Mouse (Mus musculus) bone marrow, adult 2 months (tissue): ENCODE results near the gene Megf11. TPM values are rescaled to one million over a fixed set of nuclear protein-coding genes. Genes with fewer than 3 reads are reported as not detected.

ENCODE experiments used
- H3K27ac ChIP-seq: fragments of 200-500 bp; 2 replicates; pipeline ENCODE4 v1.5.1; 2012; ENCODE audit warnings: low read depth, mild to moderate bottlenecking, control low read depth, inconsistent platforms, low read length; ENCODE audit not compliant: control insufficient read depth, poor library complexity, insufficient read depth
- H3K4me1 ChIP-seq: fragments of 200-500 bp; 2 replicates; pipeline ENCODE4 v1.6.1; 2011; ENCODE audit warnings: low read length; ENCODE audit not compliant: control insufficient read depth, insufficient read depth
- H3K4me3 ChIP-seq: fragments of 200-500 bp; replicated peaks from 2 replicates; pipeline ENCODE3; 2011; ENCODE audit warnings: mild to moderate bottlenecking, low read depth, low read length, control low read depth; ENCODE audit not compliant: control insufficient read depth
- CTCF ChIP-seq: fragments of 200-500 bp; IDR thresholded peaks from 2 replicates; pipeline ENCODE4 v1.5.1; 2011; ENCODE audit warnings: low read length, control low read depth; ENCODE audit not compliant: control insufficient read depth, insufficient read depth
- POLR2A ChIP-seq: fragments of 200-500 bp; IDR thresholded peaks from 2 replicates; pipeline ENCODE4 v1.6.1; 2011; ENCODE audit warnings: low read depth, mild to moderate bottlenecking, control low read depth, low read length, borderline replicate concordance; ENCODE audit not compliant: control insufficient read depth
- WGBS: fragments of 180-500 bp; shearing (Covaris S2); methylation state at CpG from one replicate; pipeline ENCODE4 v1.1.7; 2018; 5-methylcytosine and 5-hydroxymethylcytosine counted together
- polyA plus RNA-seq: library from polyadenylated mRNA; stranded (reverse); fragments of >200 nt; gene quantifications from 2 replicates; pipeline ENCODE4 v1.2.4, GENCODE M21; 2011; ENCODE audit warnings: low replicate concordance; ENCODE audit not compliant: missing spikeins, insufficient read depth, insufficient read length

Gene Megf11
- polyA plus RNA-seq, 1 experiment, result not detected

DNA sequence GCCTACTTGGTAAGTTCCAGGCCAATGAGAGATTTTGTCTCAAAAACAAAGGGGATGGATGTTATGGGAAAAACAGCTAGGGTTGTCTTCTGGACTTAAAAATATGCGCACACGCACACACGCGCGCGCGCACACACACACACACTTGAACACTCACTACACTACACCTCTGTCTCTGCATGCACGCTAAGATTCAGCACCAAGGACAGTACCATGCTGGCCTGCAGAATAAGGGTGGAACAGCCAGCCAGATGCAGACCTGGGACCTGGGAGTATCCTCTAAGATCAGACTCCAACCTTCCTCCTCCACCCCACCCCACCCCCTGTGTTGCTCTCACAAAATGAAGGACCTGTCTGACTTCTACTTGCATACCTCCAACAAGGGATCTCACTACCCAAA is 239.1 kb downstream of the Megf11 start:
- Histone ChIP-seq H3K4me3 (no peak overlapping the region), H3K27ac (no peak overlapping the region), H3K4me1 (no peaks in the 10 kb centered on the region)
- WGBS, result 74% methylated on average over 8 of the region's 8 CpGs
- TF ChIP-seq POLR2A, result no peak
- TF ChIP-seq CTCF, result no peak

DNA sequence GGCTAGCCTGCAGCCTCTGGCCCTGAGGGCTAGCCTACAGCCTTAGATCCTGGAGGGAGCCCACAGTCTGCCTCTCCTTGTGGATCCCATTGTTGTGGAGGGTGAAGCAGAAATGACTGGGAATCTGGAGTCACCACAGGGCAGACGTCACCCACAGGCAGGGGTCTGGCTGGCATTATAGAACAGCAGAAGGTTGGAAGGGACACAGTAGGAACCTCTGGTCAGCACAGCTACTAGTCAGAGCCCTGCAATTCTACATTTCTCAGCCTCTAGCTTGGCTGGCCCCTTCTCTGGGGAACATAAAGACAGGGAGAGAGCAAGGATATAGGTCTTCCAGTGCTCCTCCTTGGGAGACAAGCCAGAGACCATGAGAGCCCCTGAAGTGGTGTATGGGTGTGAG is 244.4 kb downstream of the Megf11 start:
- WGBS, result 58% methylated on average over 1 of the region's 1 CpGs
- TF ChIP-seq POLR2A, result no peak
- no peak for TF ChIP-seq CTCF
- H3K27ac ChIP-seq, result no peak overlapping the region
- no peaks in the 10 kb centered on the region for H3K4me1 ChIP-seq
- no peak overlapping the region for H3K4me3 ChIP-seq

DNA sequence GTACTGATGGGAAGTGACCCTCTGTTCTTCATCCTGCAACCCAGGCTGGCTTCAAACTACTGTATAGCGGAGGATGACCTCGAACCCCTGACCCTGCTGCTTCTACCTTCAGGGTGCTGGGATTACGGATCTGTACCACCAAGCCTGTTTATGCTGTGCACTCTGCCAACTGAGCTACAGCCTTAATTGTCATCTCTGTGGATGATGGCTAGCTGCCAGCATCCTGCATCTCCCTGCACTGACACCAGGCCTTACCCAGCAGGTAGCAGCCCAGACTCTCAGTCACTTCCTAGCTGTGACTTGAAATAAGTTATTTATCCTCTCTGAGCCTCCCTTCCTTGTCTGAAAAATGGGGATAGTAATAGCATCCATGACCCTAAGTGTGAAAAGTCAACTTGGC is 247.7 kb downstream of the Megf11 start:
- 75% methylated on average over 3 of the region's 3 CpGs for WGBS
- TF ChIP-seq POLR2A (no peak), CTCF (no peak)

DNA sequence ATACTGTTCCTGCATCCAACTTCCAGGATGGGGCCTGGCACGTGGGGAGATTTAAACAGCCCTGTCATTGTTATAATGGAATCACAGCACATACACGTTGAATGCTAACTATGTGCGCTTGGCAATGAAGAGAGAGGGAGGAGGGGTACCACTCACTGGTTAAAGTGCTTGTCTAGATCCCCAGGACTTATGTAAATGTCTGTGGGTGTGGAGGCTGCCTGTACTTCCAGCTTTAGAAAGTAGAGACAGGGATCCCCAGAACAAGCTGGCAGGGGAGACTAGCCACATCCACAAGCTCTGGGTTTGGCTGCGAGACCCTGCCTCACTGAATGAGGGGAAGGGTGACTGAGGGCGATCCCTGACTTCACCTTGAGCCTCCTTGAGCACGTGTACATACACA is 250.7 kb downstream of the Megf11 start:
- no peak overlapping the region for H3K27ac ChIP-seq
- no peak overlapping the region for H3K4me3 ChIP-seq
- no peaks in the 10 kb centered on the region for H3K4me1 ChIP-seq
- TF ChIP-seq CTCF (no peak), POLR2A (no peak)
- WGBS, result 62% methylated on average over 6 of the region's 6 CpGs

More for the DNA sequence above, 247.7 kb downstream of the Megf11 start:
- Histone ChIP-seq H3K27ac (no peak overlapping the region), H3K4me3 (no peak overlapping the region), H3K4me1 (no peaks in the 10 kb centered on the region)

DNA sequence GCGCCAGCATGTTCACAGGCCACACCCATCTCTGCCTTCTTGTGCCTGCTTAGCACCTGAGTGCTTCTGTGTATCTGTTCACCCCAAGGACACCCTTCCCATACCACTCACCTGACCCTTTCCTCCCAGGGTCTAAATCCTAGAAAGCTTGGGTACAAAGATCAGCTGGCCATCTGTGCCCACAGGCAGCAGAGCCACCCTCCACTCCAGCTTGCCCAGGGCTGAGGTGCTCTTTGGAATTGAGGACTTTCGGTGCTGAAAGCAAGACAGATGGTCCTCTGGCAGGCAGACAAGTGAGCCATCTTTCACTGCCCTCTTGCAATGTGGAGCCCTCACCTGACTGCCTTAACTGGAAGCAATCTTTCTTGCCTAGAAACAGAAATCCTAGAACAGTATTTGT is 251.5 kb downstream of the Megf11 start:
- Histone ChIP-seq H3K4me3 (no peak overlapping the region), H3K4me1 (no peaks in the 10 kb centered on the region), H3K27ac (no peak overlapping the region)
- TF ChIP-seq POLR2A (no peak), CTCF (no peak)
- WGBS, result 80% methylated on average over 2 of the region's 2 CpGs

DNA sequence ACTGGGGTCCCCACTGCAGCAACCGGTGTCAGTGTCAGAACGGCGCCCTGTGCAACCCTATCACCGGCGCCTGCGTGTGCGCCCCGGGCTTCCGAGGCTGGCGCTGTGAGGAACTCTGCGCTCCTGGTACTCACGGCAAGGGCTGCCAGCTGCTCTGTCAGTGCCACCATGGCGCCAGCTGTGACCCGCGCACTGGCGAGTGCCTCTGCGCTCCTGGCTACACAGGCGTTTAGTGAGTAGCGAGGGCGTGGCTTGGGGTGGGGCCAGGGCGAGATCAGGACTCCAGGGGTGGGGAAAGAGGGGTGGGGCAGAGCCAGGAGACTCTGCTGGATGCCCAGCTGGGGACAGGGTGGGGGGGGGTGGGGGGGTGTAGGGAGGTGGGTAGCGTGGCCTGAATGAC is 252.8 kb downstream of the Megf11 start:
- 5% methylated on average over 22 of the region's 22 CpGs for WGBS
- no peak overlapping the region for H3K4me3 ChIP-seq
- no peak for TF ChIP-seq CTCF
- no peak for TF ChIP-seq POLR2A
- no peaks in the 10 kb centered on the region for H3K4me1 ChIP-seq
- H3K27ac ChIP-seq, result no peak overlapping the region

DNA sequence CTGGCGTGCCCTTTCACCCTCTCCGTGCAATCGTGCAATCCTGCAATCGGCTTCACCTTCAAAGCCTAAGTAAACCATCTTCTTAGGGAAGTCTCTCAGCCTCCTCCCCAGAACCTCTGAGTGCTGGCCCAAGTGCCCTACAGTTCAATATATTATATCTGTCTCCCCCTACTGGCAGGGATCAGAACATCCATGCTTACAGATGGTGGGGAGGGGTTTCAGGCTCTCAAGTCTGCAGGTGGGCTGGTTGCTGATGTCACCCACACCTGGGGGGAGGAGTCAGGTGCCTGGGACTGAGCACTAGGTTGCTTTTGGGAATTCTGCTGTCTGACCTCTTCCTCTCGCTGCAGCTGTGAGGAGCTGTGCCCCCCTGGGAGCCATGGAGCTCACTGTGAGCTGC is 254.2 kb downstream of the Megf11 start:
- WGBS, result 12% methylated on average over 5 of the region's 5 CpGs
- no peak overlapping the region for H3K4me3 ChIP-seq
- H3K27ac ChIP-seq, result no peak overlapping the region
- TF ChIP-seq POLR2A (no peak), CTCF (peak; percentile 27; the same call in 1 of the 2 replicates)
- H3K4me1 ChIP-seq, result no peaks in the 10 kb centered on the region

DNA sequence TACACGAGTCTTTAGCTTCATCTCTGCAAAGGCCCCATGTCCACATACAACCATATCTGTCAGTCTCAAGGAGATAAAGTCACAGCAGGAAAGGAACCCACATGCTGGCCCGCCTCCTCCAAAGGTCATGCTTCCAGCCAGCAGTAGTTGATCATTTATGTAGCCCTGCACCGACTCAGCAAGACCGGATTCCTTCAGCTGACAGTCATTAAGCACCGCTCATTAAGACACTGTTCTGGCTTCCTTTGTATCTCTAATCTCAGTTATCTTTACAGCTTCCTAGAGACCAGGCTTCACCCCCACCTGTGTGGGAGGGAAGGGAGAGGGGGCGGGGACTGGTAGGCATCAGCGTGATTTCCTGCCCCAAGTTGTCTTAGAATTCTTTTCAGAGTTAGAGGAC is 258.7 kb downstream of the Megf11 start:
- WGBS, result 33% methylated on average over 7 of the region's 7 CpGs
- no peak overlapping the region for H3K27ac ChIP-seq
- TF ChIP-seq POLR2A, result no peak
- H3K4me1 ChIP-seq, result no peaks in the 10 kb centered on the region
- H3K4me3 ChIP-seq, result no peak overlapping the region

DNA sequence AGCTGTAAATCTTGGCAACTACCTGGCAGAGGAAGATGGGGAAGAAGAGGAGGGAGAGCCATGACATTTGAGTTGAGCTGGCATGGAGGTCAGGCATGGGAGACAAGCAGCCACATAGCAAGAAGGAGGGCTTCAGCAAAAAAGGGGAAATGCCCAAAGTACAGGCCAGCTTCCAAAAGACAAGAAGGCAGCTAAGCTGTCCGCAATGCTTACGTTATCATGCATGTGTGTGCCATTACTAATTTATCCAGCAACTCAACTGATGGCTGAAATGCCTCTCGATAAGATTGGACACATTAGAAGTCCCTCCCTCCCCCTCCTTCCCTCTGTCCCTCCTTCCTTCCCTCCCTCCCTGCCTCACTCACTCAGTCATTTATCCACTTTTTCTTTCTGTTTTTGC is 260.0 kb downstream of the Megf11 start:
- no peak overlapping the region for H3K27ac ChIP-seq
- TF ChIP-seq CTCF (no peak), POLR2A (no peak)
- no peak overlapping the region for H3K4me3 ChIP-seq
- 66% methylated on average over 3 of the region's 3 CpGs for WGBS
- H3K4me1 ChIP-seq, result no peaks in the 10 kb centered on the region
